Mouse (Mus musculus) testis, adult 10 weeks (tissue): Measurements from ENCODE around the gene AU040320. TPM values are rescaled to one million over a fixed set of nuclear protein-coding genes. Genes with fewer than 3 reads are reported as not detected.

Experiments
- polyA plus RNA-seq: library from polyadenylated mRNA; stranded (reverse); fragments of 350-450 nt; fragmentation: Illumina TruSeq; extraction: RNeasy Lipid Tissue Mini Kit (QIAGEN cat#74804); gene quantifications from one replicate; pipeline ENCODE4 v1.2.3, GENCODE M21; 2014; ENCODE audit warnings: low read depth, low replicate concordance

Gene AU040320
- polyA plus RNA-seq: 7.3 TPM

GRCm38 (mm10) chr4:126753268-126754230, at the start of gene AU040320, which contains the start of gene Ncdn:
Gene AU040320 (plus strand): TSS chr4:126753544.
Gene Ncdn (minus strand): TSS chr4:126753438.

GRCm38 (mm10) chr4:126736001-126736414, 17.3 kb upstream of the AU040320 start, which contains the start of gene Tfap2e:
Gene Tfap2e (minus strand): TSS chr4:126736240.

Other genes starting within 250 kb of the AU040320 start
- gene Ago4, start 220.1 kb upstream of the AU040320 start, polyA plus RNA-seq: 14.2 TPM
- 5.3 TPM for gene Clspn, start 196.6 kb upstream of the AU040320 start, polyA plus RNA-seq
- 1.8 TPM for gene 5730409E04Rik, start 143.7 kb upstream of the AU040320 start, polyA plus RNA-seq
- gene Psmb2, start 75.9 kb upstream of the AU040320 start, polyA plus RNA-seq: 33.5 TPM
- not detected for gene Tfap2e, start 17.3 kb upstream of the AU040320 start, polyA plus RNA-seq
- 0.15 TPM for gene Ncdn, start 106 bp upstream of the AU040320 start, polyA plus RNA-seq
- 96.6 TPM for gene Zmym4, start 214.6 kb downstream of the AU040320 start, polyA plus RNA-seq